Mouse (Mus musculus): ENCODE data around the gene Ptpn14.

GRCm38 (mm10) chr1:189703591-189703990, 24.5 kb upstream of the Ptpn14 start:
- no peak for TF ChIP-seq CTCF (IDR thresholded peaks at IDR 0.05; ENCODE audit: extremely low read depth, insufficient read depth, insufficient read length, insufficient replicate concordance)
- TF ChIP-seq POLR2A (IDR thresholded peaks at IDR 0.05; ENCODE audit: low read depth, low read length): no peak

All from spleen, adult 2 months (tissue).